Mouse (Mus musculus): ENCODE data around the gene Sec23a. TPM values are rescaled to one million over a fixed set of nuclear protein-coding genes. Genes with fewer than 3 reads are reported as not detected.

Gene Sec23a
- total RNA-seq, 2 experiments from 2014 or later: 96.2 to 97.7 TPM

DNA sequence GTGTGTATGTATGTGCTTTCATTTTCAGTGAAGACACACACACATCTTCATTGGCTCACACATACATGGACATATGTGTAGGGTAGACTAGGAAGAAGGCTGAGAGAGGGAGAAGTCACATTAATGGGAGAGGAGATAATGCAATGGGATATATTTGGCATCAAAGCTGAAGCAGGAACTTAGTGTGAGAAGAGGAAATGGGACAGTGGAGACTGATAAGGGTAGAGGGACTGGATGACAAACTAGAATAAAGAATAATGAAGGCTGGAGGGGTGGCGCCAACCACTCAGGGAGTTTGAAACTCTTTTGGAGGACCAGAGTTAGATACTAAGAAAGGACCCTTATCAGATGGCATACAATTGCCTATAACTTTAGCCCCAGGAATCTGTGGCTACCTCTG is 51.0 kb downstream of the Sec23a start:
- Histone ChIP-seq H3K4me3 (no peak overlapping the region), H3K27ac (no peak overlapping the region)
- no peak for TF ChIP-seq CTCF (conservative IDR thresholded peaks at IDR 0.05)
- no peak for DNase-seq (ENCODE audit: low spot score in 2 of 2)

DNA sequence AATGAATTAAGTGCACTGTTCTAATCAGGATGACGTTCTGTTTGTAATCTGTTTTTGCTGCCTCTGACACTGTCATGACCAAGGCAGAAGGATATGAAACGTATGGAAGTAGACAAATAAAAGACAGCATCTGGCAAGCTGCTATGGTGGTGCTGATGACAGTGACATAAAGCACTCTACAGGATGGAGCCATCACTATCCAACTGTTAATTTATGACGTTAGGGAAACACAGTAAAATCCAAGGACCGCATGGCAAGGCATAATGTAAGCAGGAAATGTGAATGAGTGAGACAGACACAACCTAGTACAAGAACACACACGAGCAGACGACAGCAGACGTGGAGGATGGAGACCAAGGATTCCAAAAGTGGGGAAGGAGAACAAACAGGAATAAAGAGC is 55.2 kb downstream of the Sec23a start:
- Histone ChIP-seq H3K4me3 (no peak overlapping the region), H3K27ac (no peak overlapping the region)
- TF ChIP-seq CTCF (conservative IDR thresholded peaks at IDR 0.05): no peak
- DNase-seq (ENCODE audit: low spot score in 2 of 2): no peak

DNA sequence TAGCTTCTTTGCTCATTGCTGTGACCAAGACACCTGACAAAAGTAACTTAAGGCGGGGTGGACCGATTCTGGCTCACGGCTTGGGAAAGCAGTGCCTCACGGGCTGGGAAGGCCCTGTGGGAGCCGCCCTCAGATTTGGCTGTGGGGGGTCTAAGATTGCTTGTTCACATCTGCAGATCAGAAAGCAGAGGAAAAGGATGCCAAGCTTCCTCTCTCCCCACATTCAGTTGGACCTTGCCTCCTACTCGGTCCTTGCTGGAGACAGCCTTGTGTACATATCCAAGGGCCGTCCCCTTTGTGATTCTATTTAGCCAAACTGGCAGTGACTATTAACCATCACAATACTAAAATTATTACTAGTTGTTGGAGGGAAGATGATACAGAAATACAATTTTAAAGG is 55.7 kb downstream of the Sec23a start:
- no peak for DNase-seq (ENCODE audit: low spot score in 2 of 2)
- H3K4me3 ChIP-seq: no peak overlapping the region
- no peak overlapping the region for H3K27ac ChIP-seq
- no peak for TF ChIP-seq CTCF (conservative IDR thresholded peaks at IDR 0.05)

DNA sequence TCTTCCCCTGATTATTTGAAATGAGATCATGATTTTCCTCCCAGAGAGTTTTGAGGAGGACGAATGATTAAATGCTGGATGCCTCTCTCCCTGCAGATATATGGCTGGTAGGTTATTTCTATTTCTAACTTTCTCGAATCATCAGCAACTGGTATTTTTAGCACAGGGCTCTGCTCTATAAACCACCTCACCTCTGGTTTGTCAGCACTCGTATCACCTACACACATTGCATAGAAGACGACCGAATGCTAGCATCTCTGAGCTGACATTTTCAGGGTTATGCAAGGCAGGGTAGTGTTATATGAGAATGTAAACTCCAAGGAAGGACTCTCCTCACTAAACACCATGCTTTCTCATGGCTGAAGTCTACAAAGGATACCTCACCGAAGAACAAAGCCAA is 63.9 kb downstream of the Sec23a start:
- DNase-seq (ENCODE audit: low spot score in 2 of 2): no peak
- no peak for TF ChIP-seq CTCF (conservative IDR thresholded peaks at IDR 0.05)

DNA sequence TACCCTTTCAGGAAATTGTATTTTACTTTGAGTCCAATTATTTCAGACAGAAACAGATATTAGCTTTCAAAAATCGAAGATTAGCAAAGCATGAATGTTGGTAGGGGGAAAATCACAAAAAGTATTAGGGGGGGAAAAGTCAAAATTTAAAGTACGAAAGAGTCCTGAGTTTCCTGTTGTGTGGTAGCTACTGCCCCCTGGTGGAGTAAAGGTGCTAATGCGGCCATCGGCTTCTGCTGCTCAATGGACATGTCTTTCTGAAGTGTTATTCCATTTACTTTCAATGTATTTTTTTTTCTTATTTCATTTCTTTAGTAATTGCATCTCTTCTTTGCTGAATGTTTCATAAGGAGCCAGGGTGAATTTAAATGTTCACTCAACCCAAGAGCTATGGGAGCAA is 64.6 kb downstream of the Sec23a start:
- TF ChIP-seq CTCF (conservative IDR thresholded peaks at IDR 0.05): peak; percentile 99
- Histone ChIP-seq H3K4me3 (no peak overlapping the region), H3K27ac (no peak overlapping the region)
- DNase-seq (ENCODE audit: low spot score in 2 of 2): peak; percentile 61 to 76

More for the DNA sequence above, 63.9 kb downstream of the Sec23a start:
- Histone ChIP-seq H3K4me3 (no peak overlapping the region), H3K27ac (no peak overlapping the region)

DNA sequence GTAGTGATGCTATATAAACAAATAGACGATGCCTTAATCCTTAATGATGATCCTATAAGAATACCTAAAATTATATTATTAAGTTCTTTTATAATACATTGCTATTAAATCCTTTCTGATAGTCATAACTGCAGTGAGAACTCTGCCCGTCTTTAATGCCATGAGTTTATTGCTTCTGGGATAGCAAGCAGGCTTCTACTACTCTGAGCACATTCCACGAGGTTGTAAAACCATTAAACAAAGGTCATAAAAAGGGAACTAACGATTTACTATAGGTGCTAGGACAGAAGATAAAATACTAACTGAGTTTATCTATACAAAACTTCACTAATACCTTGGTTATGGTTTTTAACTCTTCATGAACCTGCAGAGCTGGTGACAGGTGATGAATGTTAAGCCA is 69.3 kb downstream of the Sec23a start:
- DNase-seq (ENCODE audit: low spot score in 2 of 2): no peak
- TF ChIP-seq CTCF (conservative IDR thresholded peaks at IDR 0.05): no peak
- H3K4me3 ChIP-seq: no peak overlapping the region
- H3K27ac ChIP-seq: no peak overlapping the region

DNA sequence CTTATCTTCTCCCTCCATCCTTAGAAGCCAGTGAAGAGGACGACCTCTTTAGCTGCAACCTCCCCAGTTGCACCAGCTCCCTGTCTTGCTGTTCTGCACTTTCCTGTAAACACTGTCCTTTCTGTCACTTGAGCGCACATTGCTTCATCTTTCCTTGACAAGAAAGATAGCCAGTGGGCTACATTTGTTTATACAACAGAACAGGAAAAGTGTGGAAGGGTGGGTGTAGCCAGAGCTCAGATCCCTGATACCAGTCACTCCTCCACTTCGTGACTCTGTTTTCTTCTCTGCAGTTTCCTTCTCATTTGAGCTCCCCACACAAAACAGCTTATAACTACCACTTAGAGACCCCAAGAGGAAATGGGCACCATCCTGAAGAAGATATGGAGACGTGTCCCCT is 77.2 kb downstream of the Sec23a start:
- Histone ChIP-seq H3K4me3 (no peak overlapping the region), H3K27ac (no peak overlapping the region)
- TF ChIP-seq CTCF (conservative IDR thresholded peaks at IDR 0.05): no peak
- no peak for DNase-seq (ENCODE audit: low spot score in 2 of 2)

DNA sequence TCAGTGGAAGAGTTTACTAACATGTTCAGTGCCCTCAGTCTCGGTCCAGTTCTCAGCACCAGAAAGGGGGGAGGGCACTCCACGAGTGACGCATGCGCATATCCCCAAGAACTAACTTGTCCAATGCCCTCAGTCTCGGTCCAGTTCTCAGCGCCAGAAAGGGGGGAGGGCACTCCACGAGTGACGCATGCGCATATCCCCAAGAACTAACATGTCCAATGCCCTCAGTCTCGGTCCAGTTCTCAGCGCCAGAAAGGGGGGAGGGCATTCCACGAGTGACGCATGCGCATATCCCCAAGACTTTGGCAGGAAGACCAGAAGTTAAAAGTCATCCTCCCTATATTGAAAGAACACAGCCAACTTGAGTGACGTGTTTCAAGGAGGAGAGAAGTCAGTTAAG is 86.8 kb downstream of the Sec23a start:
- DNase-seq (ENCODE audit: low spot score in 2 of 2): no peak
- Histone ChIP-seq H3K4me3 (no peak overlapping the region), H3K27ac (no peak overlapping the region)
- no peak for TF ChIP-seq CTCF (conservative IDR thresholded peaks at IDR 0.05)

DNA sequence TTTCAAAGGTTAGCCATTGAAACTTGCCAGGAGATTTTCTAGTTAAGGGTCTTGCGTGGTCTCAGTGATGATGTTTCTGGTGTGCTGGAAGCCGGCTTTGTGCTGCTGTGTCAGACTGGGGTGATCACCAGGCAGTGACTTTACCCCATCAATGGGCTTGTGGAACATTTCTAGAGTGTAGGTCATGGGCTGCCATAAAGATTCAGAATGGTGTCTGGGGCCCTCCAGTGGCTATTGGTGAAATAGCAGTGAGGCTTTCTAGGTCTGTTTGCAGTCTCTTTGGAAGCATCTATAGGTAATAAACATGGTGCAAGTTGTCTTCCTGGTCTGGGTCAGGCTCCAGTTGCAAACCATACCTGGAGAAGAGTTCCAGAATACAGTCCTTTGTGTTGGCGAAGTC is 87.8 kb downstream of the Sec23a start:
- TF ChIP-seq CTCF (conservative IDR thresholded peaks at IDR 0.05): peak; percentile 89
- Histone ChIP-seq H3K27ac (no peak overlapping the region), H3K4me3 (no peak overlapping the region)
- peak; percentile 55 to 76 for DNase-seq (ENCODE audit: low spot score in 2 of 2)

DNA sequence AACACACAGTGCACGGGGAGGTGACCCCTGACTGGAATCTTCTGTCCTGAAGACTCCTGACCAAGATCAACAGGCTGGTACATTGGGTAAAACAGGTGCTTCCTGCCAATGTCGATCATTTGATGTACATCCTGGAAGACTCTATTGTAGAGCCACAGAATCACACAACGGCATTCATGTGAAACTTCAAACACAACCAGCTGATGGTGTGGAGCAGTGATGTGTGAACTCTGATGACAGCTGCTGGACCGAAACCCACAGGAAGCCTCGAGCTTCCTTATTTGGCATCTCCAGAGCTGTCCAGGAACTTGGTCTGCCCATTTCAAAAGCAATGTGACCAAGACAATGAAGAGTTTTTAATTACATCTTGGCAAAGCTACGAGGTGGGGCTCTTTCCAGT is 91.0 kb downstream of the Sec23a start:
- Histone ChIP-seq H3K4me3 (no peak overlapping the region), H3K27ac (no peak overlapping the region)
- DNase-seq (ENCODE audit: low spot score in 2 of 2): no peak
- TF ChIP-seq CTCF (conservative IDR thresholded peaks at IDR 0.05): no peak

DNA sequence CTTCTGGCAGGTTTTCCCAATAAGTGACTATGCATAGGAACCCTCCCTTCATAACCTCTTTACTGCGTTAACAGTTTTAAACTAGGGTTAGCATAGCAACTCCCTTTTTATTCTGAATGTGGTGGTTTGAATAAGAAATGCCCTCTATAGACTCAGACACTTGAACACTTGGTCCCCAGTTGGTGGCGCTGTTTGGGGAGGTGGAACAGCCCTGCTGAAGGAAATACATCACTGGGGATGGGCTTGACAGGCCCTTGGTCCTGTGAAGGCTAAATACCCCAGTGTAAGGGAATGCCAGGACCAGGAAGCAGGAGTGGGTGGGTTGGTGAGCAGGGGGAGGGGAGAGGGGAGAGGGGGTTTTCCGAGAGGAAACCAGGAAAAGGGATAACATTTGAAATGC is 92.3 kb downstream of the Sec23a start:
- Histone ChIP-seq H3K4me3 (no peak overlapping the region), H3K27ac (no peak overlapping the region)
- no peak for DNase-seq (ENCODE audit: low spot score in 2 of 2)
- TF ChIP-seq CTCF (conservative IDR thresholded peaks at IDR 0.05): no peak

DNA sequence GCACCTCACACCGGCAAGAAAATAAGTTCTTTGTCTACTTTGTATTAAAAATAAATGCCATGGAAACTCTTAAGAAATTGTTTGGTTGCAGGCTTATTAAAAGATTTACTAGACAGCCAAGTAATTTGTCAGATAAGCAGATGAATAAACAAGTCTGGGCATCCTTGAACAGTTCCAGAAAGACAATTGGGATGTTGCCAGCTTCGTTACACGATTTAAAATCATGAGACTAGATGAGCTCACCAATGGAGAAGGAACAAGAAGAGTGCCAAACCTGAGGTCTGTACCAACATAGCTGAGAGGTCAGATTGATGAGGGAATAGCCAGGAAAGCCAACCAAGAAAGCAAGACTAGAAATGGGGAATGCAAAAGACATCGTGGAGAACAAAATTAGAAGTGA is 102.0 kb downstream of the Sec23a start:
- DNase-seq (ENCODE audit: low spot score in 2 of 2): no peak
- Histone ChIP-seq H3K27ac (no peak overlapping the region), H3K4me3 (no peak overlapping the region)
- no peak for TF ChIP-seq CTCF (conservative IDR thresholded peaks at IDR 0.05)

Other genes starting within 250 kb of the Sec23a start
- gene Gemin2, start 1.4 kb upstream of the Sec23a start, total RNA-seq (2021): 10 to 100 TPM in 1 of 2 experiments, 1 to 10 TPM in 1; 9.2 to 10.9 TPM
- 100 to 1,000 TPM; 104 to 108 TPM for gene Trappc6b, start 49.5 kb upstream of the Sec23a start, total RNA-seq (2021)
- gene Pnn, start 54.9 kb upstream of the Sec23a start, total RNA-seq (2021): 10 to 100 TPM; 58.7 to 78.3 TPM
- gene Mia2, start 83.8 kb upstream of the Sec23a start, total RNA-seq (2021): 10 to 100 TPM; 47.3 to 52.6 TPM
- gene Fbxo33, start 207.7 kb upstream of the Sec23a start, total RNA-seq (2021): 10 to 100 TPM; 55.9 to 61.1 TPM